In the genomic region with DNA sequence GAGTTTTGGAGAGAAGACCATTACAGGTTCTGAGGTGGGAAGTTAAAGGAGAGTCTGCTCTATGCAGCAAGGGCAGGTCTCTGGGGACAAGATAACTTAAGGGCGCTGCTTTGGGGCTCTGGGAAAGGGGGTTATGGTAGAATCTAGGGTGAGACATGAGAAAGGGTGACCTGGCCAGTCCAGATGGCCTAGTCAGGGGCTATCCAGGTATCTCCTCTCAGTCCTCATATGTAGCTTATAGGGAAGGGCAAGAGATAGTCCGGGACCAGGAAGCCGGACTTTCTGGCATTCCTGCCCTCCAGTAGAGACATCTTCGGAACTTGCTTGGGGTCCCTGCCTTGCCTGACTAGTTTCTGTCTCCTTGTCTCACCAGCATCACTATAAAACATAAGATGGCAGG, we compare ENCODE assay signal across 22 mouse cellular contexts. TPM values are rescaled to one million over a fixed set of nuclear protein-coding genes. Genes with fewer than 3 reads are reported as not detected.
"Had no signal": no experiment of that assay in that cellular context is flagged by ENCODE, and none has a peak within 500 bp of the region (broad histone marks: within the 10 kb centered on the region; RNA-seq: fewer than 3 reads in every experiment).

No protein-coding gene starts in this region.

- H3K27me3 ChIP-seq: lung, embryonic 15.5 days; midbrain, embryonic 12.5 days; neural tube, embryonic 13.5 days; neural tube, embryonic 15.5 days; stomach, embryonic 15.5 days had no signal

- H3K36me3 ChIP-seq: lung, embryonic 15.5 days; midbrain, embryonic 10.5 days; midbrain, embryonic 12.5 days; neural tube, embryonic 13.5 days; neural tube, embryonic 15.5 days; stomach, embryonic 15.5 days had no signal

- H3K4me3 ChIP-seq: lung, embryonic 15.5 days; midbrain, embryonic 10.5 days; midbrain, embryonic 12.5 days; myocyte; neural tube, embryonic 13.5 days; neural tube, embryonic 15.5 days; stomach, embryonic 15.5 days had no signal

- H3K9me3 ChIP-seq: lung, embryonic 15.5 days; midbrain, embryonic 10.5 days; midbrain, embryonic 12.5 days; neural tube, embryonic 13.5 days; neural tube, embryonic 15.5 days; stomach, embryonic 15.5 days had no signal

- H3K9ac ChIP-seq: liver, postnatal 0 days; lung, embryonic 15.5 days; midbrain, embryonic 12.5 days; neural tube, embryonic 13.5 days; neural tube, embryonic 15.5 days; stomach, embryonic 15.5 days had no signal

- H3K4me2 ChIP-seq: lung, embryonic 15.5 days; midbrain, embryonic 12.5 days; neural tube, embryonic 13.5 days; neural tube, embryonic 15.5 days; stomach, embryonic 15.5 days had no signal

- H3K27ac ChIP-seq: lung, embryonic 15.5 days; midbrain, embryonic 10.5 days; midbrain, embryonic 12.5 days; neural tube, embryonic 13.5 days; neural tube, embryonic 15.5 days; stomach, embryonic 15.5 days; stomach, postnatal 0 days had no signal

- H3K4me1 ChIP-seq: lung, embryonic 15.5 days; neural tube, embryonic 13.5 days; neural tube, embryonic 15.5 days; stomach, embryonic 15.5 days had no signal

- DNase-seq: liver, postnatal 0 days; lung, adult 2 months; lung, postnatal 10 days; lung, postnatal 4 days; midbrain, embryonic 14.5 days; retina, postnatal 1 day; right cerebral cortex, adult 18-20 months; right cerebral cortex, postnatal 14 days; thymus, adult 2 months; thymus, postnatal 25 days; thymus, postnatal 4 days had no signal

- ATAC-seq: liver, postnatal 0 days; midbrain, embryonic 16.5 days had no signal

RNA-seq across cellular contexts. Expression of gene Zfp37, which starts 20.9 kb away (rescaled TPM):
- total RNA-seq: megakaryocyte, adult 5-6 weeks; megakaryocyte-erythroid progenitor cell, adult 5-6 weeks had no signal
